Mouse (Mus musculus) T-cell, adult 66 days (primary cell): ENCODE measurements around the gene Olfr750. TPM values are rescaled to one million over a fixed set of nuclear protein-coding genes. Genes with fewer than 3 reads are reported as not detected.

Source experiments
- total RNA-seq, 2 experiments: library from RNA; stranded (reverse); gene quantifications; 3 replicates in 1 of 2; 4 replicates in 1 of 2; pipeline ENCODE4 v1.2.4; 2023

Olfr750 gene
- not detected for total RNA-seq

GRCm38 (mm10) chr14:51074335-51074734, at the start of gene Olfr750:
Olfr750 (minus strand) TSS chr14:51074435.

GRCm38 (mm10) chr14:51113916-51114560, 39.8 kb upstream of the Olfr750 start, which contains the start of gene Eddm3b:
Eddm3b (plus strand) TSS chr14:51114426.

DNA sequence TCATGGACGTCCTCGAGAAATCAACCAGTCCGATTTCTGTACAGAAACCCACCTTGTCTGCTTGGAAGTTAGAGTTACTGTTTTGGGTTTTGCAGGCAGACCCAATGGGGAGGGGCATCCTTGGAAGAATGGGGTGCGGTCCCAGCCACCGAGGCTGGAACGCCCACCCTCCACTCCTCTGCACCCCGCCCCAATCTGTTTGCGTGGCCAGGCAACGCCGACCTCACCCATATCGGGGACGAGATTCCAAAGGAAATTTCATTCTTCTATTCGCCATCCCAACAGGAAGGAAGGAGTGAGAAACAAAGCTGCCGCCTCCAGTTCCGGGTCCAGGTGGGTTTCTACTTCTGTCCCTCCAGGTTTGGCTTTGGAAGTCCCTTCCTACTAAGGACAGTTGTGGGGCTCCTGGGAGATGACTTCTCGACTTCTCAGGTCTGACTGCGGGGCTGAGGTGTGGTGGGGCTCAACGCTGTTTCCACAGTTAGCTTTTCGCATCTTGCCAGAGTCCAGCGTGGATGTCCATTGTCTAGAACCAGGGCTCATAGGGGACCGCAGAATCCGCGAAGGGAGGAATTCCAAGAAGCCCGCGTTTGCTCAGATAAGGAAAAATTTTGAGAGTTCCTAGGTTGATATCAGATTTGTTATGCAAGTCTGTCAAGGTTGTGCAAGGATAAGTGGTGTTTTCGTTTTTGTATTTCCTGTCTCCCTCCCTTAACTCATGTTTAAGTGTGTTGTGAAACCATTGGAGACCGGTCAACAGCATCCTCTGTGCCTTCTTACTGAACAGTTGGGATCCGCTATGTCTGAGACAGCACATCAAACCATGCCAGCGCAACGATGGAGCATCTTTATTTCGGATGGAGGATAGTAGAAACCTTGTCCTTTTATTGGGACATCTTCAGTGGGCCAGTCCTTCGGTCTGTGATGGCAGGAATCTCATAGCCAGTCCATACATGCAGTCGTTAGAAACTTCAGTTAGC, 17.0 kb upstream of the Olfr750 start, which contains the start of the genes Rnase4 and Ang:
Gene Rnase4, plus strand, starts transcription at position 157 of the 980 bp plus-strand sequence.
Gene Ang, plus strand, starts transcription at position 230 of the 980 bp plus-strand sequence.

GRCm38 (mm10) chr14:51057401-51057831, 16.8 kb downstream of the Olfr750 start, which contains the start of gene Rnase12:
Rnase12 (minus strand) TSS chr14:51057661.

GRCm38 (mm10) chr14:51050063-51050462, 24.2 kb downstream of the Olfr750 start, which contains the start of gene Rnase11:
Rnase11 (minus strand) TSS chr14:51050163.

DNA sequence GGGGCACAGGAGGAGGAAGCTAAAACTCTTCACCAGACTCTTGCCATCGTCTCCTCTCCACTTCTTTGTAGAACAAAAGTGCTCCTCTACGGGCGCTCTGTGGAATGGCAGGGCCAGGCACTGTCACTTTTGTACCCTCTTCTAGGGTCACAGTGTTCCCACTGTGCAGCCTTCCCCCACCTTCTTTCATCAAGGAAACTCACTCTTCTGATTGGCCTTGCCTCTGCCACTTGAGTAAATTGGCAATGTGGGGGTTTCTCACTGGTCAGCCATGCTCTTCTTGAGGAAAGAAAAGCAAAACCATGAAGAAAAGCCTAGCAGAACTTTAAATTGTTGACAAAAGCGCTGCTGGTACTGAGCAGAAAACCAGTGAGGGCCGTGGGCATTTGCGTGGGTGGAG, 32.5 kb downstream of the Olfr750 start, which contains the start of gene Rnase9:
Gene Rnase9, minus strand, starts transcription at position 101 of the 400 bp plus-strand sequence.

Other genes starting within 250 kb of the Olfr750 start
- gene Tep1, start 203.9 kb downstream of the Olfr750 start, total RNA-seq = 10 to 100 TPM; 40.3 to 43.6 TPM
- gene Klhl33, start 176.9 kb downstream of the Olfr750 start, total RNA-seq = not detected
- gene Osgep, start 149.5 kb downstream of the Olfr750 start, total RNA-seq = 10 to 100 TPM; 29.2 to 31.8 TPM
- gene Apex1, start 149.5 kb downstream of the Olfr750 start, total RNA-seq = 10 to 100 TPM; 45.3 to 49.3 TPM
- gene Pip4p1, start 143.6 kb downstream of the Olfr750 start, total RNA-seq = 10 to 100 TPM; 72.8 to 86.5 TPM
- 10 to 100 TPM; 14.9 to 29.4 TPM for gene Pnp, start 143.4 kb downstream of the Olfr750 start, total RNA-seq
- gene Gm49342, start 129.9 kb downstream of the Olfr750 start, total RNA-seq = 10 to 100 TPM in 1 of 2 experiments, 1 to 10 TPM in 1; 9.2 to 28.2 TPM
- 1 to 10 TPM in 1 of 2 experiments, under 1 TPM in 1; 0.56 to 1.3 TPM for gene Pnp2, start 118.4 kb downstream of the Olfr750 start, total RNA-seq
- not detected for gene Rnase10, start 66.7 kb downstream of the Olfr750 start, total RNA-seq
- not detected for gene Rnase9, start 32.6 kb downstream of the Olfr750 start, total RNA-seq
- gene Rnase11, start 24.3 kb downstream of the Olfr750 start, total RNA-seq = not detected
- gene Rnase12, start 16.8 kb downstream of the Olfr750 start, total RNA-seq = not detected
- 1 to 10 TPM in 1 of 2 experiments, under 1 TPM in 1; 0.76 to 1.7 TPM for gene Rnase4, start 16.6 kb upstream of the Olfr750 start, total RNA-seq
- gene Ang, start 16.7 kb upstream of the Olfr750 start, total RNA-seq = not detected
- not detected for gene Eddm3b, start 40.0 kb upstream of the Olfr750 start, total RNA-seq
- 1 to 10 TPM; 3.9 to 4.3 TPM for gene Rnase6, start 49.5 kb upstream of the Olfr750 start, total RNA-seq
- gene Rnase1, start 72.3 kb upstream of the Olfr750 start, total RNA-seq = not detected
- gene Rnase2b, start 87.8 kb upstream of the Olfr750 start, total RNA-seq = not detected
- gene Ang2, start 124.7 kb upstream of the Olfr750 start, total RNA-seq = not detected
- not detected for gene Ear14, start 129.0 kb upstream of the Olfr750 start, total RNA-seq
- not detected for gene Rnase2a, start 181.7 kb upstream of the Olfr750 start, total RNA-seq